Mouse (Mus musculus): ENCODE data around the gene Zdhhc6.

DNA sequence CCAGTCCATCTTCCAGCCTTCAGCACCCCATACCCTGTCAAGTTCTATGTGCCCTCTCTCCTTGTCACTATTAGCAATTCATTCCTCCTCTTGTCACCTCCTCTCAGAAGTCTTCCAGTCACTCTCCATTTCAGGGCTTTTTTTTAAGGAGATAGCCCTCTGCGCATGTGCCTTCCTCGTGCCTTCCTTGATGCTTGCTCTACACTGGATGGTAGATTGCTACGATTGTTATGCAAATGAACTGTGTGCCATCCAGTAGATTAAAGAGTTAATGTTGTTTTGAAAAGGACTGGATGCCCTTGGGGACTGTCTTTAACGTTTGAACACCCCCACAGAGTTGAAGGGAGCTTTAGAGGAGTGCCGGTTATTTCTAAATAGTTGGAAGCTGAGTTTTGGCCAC, 89.2 kb downstream of the Zdhhc6 start:
- TF ChIP-seq CTCF (IDR thresholded peaks at IDR 0.05; ENCODE audit: low read depth, low read length) (no peak), GATA1 (IDR thresholded peaks at IDR 0.05; ENCODE audit: borderline replicate concordance, low read length) (no peak), POLR2AphosphoS5 (IDR thresholded peaks at IDR 0.05; ENCODE audit: insufficient replicate concordance, low read depth, low read length) (no peak), GATA2 (IDR thresholded peaks at IDR 0.05; ENCODE audit: borderline replicate concordance, low read depth, low read length) (no peak), TAL1 (conservative IDR thresholded peaks at IDR 0.05; ENCODE audit: low read depth, low read length) (no peak)
